Mouse (Mus musculus): ENCODE results near the gene Det1.

Gene Det1

DNA sequence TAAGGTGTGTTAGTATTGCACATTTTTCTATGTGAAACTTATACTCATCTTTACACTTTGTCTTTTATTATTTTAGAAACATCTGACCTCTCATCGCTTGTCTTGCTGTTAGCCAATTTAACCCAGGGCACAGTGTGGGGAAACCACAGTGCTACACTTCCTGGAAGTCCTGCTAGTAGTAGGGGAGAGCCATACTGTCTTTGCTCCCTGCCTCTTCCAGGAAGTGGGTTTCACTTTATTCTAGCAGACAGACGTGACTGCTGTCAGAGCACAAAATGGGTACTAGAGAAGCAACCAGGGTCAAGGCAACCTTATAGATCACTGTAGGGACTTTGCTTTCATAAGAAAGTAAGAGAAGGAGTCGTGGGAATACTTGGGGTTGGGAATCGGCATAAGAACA lies 7.0 kb upstream of the Det1 start:
- DNase-seq (ENCODE audit: low read depth, low spot score), result no peak

DNA sequence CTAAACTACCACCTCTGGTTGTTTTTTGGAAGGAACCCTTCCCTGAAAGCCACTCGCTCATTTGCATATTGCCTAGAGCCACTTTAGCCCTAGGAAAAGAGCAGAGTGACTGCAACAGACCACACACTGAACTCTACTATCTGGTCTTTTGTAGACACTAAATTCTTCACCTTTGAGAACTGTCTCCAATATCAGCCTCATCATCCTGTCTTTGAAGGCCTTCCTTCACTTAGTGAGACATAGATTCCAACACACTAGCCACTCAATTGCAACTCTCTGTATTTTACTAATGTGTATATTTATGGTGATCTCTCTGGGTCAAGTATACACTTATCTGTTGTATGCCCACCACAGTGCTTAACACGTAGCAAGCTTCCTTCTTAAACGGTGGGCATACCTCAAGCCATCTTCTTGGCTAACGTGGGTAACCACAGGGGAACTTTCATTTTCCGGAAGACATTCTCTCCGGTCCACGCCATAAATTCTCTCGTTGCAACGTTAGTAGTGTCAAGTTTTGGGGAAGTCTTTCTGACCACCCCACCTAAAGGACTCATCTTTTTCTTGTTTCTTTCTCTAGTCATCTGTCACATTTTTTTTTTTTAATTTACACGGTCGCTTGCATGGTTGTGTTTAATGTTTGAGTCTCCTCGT lies 872 bp downstream of the Det1 start:
- no peak for DNase-seq (ENCODE audit: low read depth, low spot score)

DNA sequence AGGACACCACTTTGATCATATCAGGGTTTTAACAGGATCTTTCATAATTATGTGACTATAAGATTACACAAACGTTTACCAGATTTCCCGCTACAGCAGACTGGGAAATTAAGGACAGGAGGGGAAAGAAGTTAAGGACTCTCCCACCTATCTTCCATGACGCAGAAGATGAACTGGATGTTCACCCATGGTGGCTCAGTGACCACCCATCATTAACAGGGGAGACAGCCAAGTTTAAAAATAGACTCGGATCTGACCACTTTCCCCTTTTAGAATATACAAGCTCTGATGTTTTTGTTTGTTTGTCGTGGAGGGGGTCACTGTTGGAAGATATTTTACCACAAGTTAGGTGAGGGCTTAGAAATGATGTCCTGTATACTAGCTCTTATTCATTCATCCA lies 5.5 kb downstream of the Det1 start:
- DNase-seq (ENCODE audit: low read depth, low spot score), result no peak

DNA sequence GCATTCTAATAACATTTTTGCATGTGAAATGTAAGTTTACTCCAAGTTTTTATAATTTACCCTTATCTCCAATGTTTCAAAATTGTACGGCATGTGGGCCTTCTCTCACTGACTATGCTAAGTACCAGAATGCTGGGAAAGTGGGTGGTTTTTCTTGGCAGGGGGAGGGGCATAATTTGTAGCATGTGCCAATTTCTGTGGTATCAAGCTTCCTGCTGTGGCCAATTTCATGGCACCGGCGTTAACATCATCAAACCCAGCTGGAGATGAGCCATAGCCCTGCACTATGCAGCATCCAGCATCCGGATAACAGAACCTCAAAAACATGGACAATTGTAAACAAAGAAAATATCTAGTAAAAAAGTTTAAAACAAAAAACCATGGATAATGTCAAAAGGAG lies 9.8 kb downstream of the Det1 start:
- DNase-seq (ENCODE audit: low read depth, low spot score), result no peak

DNA sequence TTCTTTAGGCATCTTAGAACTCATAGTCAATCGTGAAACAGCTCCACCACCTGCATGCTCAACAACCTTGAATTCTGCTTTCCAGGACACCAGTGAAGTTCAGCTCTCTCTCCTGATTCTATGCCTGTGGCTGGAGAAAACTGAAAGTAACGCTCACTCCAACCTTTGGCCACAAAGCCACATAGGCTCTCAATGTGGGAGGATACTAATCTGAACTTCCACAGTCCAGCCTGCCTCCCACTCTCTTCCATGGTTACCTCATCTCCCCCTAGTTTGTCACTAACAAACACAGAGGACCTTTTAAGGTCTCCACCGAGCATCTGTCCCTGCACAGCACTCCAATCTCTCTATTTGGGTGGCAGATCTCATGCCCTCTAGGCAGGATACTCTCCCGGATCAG lies 11.4 kb downstream of the Det1 start:
- DNase-seq (ENCODE audit: low read depth, low spot score), result peak; percentile 14

DNA sequence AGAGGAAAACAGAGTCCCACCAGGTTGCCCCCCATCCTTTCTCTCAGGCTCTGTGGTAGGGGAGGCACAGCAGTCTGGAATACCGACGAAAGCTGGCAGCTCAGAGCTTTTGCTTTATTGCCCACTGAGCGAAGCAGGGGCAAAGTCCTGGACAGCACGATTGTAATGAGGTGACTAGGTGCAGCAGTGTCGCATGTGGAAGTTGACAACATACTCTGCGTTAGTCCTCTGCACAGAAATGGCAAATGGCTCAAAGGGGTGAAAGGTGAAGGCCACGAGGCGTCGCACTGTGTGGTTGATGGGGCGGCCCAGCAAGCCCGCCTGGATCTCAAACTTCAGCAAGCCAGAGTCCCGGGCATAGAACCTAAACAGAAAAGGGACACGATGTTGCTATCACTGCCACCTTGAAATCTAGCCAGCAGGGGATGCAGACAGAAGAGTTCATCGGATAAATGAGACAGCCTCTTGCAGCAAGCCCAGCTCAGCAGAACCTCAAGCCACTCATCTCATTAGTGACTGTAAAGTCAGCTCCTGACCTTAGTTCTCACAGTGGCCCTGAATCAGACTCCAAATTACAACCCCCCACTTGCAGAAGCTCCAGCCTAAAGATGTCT lies 19.2 kb downstream of the Det1 start:
- no peak for DNase-seq (ENCODE audit: low read depth, low spot score)

DNA sequence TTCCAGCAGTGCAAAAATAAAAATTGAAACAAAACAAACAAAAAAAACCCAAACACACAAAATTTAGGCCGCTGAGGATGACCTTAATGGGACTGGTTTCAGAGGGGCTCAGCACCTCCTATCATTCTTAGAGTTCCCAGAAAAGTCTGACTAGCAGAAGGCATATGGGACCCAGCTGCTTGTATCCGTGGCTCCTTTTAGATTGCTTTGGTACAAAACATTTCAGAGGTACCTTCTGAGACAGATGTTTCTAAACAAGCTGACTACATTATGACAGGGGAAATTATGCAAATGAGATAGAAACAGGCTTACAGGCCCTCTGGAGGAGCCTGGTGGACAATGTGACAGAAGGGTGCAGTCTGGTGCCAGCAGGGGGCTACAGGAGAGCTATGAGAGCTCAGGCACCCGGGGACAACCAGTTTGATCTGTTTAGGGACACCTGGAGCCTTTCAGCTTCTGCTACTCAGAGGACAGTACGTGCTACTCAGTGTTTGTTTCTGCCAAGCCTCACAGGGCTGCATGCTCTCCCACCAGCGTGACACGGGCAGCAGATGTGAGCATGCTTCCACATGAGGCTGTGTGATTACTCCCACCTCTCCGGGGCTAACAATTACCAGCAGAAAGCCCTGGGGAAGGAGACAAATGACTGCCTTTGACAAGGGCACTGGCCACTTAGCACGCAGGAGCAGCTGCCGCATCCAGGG lies 20.2 kb downstream of the Det1 start:
- peak; percentile 41 for DNase-seq (ENCODE audit: low read depth, low spot score)

DNA sequence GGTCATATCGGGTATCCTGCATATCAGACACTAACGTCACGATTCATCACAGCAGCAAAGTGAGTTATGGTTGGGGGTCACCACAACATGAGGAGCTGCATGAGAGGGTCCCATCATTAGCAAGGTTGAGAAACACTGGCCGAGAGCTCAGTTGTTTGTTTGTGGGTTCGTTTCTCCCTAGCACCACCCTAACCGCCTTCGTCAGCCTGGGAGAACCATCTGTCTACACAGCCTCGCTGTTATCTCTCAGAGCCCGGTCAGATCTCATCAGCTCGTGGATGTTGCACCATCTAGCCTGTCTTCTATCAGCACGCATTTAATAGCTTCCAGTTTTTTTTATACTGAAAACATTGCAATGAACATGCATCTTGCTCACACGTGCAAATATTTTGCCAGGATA lies 28.7 kb downstream of the Det1 start:
- no peak for DNase-seq (ENCODE audit: low read depth, low spot score)

DNA sequence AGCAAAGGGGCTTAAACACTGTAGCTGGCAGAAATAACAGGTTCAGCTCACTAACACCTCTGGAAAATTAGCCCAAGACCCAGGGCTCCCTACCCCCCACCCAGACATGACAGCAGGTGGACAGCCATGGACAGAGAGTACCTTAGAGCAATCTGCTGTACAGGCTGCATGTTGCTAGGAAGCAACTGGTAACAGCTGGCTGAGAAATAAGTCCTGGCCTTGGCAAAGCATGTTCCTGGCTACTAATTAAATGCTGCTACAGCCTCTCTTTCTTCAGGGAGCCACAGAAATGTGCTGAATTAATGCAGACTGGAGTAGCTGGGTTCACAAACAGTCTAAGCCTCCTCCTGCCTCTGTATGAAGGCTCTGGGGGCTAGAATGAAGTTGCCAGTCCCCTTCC lies 32.3 kb downstream of the Det1 start:
- peak; percentile 8 for DNase-seq (ENCODE audit: low read depth, low spot score)

DNA sequence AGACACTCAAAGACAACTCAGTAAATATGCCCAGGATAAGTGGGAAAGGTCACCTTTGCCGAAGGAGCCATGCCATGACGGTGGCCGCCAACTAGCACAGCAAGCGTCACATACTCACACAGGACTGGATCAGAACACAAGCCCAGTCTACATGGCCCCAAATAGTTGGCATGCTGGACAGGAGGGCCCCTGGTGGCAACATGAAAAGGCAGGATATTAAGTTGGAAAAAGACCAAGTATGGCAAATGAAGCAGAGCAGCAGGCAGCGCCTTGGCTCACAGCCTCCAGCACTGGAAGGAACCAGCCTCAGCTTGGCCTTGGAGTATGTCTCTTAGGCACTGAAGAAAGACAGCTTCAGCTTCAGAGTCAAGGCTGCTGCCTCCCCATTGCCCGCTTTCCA lies 33.3 kb downstream of the Det1 start:
- DNase-seq (ENCODE audit: low read depth, low spot score), result peak; percentile 58

DNA sequence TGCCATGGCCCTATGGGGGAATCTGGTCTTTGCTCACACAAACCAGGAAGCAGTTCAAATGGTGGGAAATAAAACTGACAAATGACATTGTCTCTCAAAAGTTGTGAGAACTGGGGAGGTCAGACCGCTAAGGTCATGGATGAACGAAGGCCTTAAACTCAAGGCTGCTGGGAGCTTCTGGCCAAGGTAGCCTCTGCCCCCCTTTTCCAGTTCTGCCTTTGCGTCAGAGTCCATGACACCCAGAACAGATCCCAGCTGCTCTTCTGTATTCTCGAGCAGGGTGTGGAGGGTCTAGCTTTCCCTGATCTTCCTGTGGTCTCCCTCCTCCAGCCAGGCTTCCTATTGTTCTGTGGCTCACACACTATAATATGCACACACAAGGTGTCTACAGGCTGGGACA lies 39.9 kb downstream of the Det1 start:
- DNase-seq (ENCODE audit: low read depth, low spot score), result no peak

DNA sequence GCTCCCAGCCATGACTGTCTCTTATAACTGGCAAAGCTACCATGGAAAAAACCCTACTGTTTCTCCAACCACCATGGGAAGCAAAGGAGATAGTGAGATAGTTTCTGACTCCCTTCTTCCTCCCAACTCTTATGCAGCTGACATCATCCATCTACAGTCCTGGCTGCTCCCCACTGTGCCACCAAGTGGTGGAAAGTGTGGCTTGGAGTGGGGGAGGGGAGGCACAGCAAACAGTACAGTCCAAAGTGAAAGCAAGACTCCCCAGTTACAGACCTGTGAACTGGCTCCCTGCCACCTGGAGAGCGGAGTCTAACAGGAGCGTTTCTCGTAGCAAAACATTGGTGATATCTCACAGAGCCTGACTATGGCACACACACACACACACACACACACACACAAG lies 43.2 kb downstream of the Det1 start:
- no peak for DNase-seq (ENCODE audit: low read depth, low spot score)

DNA sequence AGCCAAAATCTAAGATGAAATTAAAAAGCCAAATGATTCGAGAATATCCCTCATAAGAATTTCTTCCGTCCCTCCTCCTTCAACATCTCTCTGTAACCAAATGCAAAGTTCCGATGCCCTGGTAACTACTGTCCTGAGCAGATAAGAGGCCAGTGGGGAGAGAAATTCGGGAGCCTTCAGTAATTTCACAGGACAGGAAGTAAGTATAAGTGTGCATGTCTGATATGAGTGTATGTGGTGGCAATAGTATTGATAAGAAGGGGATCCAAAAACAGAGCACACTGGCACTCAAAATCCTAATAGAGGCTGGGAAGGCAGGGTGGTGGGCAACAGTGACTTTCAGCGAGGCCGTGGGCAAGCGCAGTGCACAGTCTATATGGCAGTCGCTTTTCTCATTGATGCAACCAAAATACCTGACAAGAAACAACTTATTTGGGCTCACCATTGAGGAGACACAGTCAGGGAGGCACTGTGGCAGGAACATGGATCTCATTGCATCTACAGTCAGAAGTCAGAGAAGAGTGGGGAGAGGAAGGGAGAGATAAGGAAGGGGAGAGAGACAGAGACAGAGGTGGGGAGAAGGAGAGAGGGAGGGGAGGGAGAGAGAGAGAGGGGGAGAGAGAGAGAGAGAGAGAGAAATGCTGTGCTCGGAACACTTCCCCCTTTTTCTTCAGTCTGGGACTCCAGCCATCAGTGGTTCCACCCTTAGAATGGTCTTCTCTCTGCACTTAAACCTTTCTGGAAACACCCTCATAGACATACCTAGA lies 47.1 kb downstream of the Det1 start:
- no peak for DNase-seq (ENCODE audit: low read depth, low spot score)

DNA sequence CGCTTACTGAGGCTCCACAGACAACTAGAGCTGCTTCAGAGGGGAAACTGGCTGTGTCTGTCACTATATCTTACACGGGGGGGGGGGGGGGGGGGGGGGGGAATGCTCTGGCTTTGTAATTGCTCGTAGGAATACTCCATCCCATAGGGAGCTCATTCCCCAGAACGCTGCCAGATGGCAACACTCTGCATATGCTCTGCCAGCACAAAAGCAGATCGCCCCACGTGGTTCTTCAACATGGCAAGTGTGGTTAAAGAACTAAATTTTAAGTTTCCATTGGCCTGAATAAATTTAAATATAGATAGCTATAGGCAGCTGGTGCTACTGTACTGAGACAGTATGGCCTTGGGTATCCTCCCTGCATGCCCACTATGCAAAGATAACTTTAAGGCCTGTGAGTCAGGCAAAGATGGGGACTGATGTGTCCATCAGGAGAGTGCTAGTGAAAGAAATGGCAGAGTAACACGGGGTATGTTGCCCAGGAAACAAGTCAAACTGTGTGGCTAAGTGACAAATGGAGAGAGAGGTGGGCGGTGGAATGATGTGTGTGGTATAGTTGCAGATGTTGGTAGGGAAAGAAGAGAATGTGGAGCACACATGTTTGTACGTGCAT lies 49.1 kb downstream of the Det1 start:
- DNase-seq (ENCODE audit: low read depth, low spot score), result peak; percentile 89

DNA sequence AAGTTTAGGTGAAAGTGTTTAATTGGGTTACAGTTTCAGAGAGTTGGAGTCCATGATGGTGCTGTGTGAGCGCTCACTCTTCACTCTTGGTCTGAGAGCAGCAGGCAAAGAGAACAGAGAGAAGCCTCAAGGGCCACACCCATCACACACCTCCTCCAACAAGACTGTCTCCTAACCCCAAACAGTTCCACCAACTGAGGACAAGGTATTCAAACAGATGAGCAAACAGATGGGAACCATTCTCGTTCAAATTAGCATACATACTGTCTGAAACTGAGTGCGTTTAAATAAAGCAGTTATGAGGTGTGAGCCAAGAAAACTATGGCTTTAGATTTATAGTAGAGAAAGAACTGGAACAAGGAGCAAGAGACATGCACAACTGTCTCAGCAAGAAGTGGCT lies 50.4 kb downstream of the Det1 start:
- peak; percentile 84 for DNase-seq (ENCODE audit: low read depth, low spot score)

DNA sequence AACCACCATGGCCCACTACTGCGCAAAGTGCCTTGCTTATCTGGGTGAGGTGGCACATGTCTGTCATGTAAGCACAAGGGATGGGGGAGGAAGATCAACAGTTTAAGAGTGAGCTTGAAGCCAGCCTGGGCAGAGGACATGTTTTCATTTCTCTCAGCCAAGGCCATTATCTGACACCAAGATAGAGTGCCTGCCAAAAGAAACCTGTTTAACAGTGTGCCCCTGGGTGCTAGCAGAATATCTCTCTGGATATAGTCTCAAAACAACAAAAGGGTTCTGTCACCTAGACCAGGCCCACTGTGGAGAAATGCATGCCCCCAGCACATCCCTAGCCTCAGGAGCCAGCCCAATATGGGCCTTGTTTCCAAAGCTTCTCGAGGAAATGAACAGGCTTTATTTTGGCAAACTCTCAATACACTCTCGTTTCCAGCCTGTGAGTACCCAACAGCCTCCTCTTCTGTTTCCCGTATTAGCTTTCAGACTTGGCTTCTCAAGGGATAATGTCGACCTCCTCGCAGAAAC lies 52.4 kb downstream of the Det1 start:
- no peak for DNase-seq (ENCODE audit: low read depth, low spot score)

DNA sequence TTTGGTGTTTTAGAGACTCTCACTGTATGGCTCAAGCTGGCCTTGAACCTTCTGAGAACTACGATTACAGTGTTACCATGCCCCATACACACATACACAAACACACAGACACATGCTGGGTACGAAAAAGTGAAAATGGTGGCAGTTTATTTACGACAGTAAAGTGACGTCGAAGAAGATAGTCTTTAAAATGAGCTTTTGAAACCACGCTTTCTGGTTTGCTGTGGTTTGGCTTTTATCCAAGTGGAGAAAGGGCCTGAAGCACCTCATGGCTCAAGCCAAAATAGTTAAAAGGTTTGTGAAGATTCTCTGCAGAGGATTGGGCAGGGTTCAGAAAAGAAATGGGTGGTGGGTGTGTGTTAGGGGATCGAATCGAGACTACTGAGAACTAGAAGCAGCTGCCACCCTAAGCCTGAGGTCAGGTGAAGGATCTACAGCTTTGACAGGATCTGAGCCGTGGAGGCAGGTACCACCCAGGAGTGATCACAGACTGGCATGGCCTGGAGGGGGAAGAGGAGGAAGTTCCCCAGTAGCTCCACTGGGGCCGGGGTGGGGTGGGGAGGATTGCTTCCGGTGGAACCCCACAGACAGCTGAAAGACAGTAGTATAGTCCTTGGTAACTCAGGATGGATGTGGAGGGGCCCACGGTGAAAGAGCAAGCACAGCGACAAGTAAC lies 53.0 kb downstream of the Det1 start:
- DNase-seq (ENCODE audit: low read depth, low spot score), result no peak

DNA sequence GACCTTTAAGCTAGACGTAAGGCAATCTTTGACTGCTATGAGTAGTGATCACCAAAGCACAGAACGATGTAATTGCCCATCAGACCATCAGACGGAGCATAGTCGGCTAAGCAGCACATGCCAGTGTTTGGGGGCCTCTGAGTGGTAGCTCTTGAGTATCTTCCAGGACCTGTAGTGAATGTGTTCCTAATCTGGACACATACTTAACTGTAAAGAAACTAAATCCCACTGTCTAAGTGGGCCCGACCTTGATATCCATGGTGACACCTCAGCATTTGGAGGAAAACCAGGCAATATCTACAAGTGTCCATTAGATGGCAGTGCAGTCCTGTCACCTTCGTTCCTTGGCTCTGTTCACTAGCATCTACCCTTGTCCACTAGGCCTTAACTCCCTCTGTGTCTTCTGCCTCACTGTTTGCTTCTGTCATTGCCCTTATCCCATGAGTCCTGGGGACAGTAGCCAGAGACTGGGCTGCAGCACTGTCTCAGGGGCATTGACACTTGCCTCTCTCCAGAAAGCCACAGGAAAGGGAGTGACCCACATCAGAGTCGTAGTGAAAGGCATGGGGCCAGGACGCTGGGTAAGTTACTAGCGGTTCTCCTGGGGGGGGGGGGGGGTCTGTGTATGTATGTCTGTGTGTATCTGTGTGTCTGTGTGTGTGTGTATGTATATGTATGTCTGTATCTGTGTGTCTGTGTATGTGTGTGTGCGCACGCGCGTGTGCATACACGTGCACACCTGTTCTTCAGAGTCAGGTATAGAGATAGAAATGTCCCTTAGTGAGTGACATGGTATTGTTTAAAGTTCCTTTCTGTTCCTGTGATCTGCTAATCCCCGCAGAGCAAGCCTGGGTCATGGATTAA lies 55.5 kb downstream of the Det1 start:
- peak; percentile 84 for DNase-seq (ENCODE audit: low read depth, low spot score)

DNA sequence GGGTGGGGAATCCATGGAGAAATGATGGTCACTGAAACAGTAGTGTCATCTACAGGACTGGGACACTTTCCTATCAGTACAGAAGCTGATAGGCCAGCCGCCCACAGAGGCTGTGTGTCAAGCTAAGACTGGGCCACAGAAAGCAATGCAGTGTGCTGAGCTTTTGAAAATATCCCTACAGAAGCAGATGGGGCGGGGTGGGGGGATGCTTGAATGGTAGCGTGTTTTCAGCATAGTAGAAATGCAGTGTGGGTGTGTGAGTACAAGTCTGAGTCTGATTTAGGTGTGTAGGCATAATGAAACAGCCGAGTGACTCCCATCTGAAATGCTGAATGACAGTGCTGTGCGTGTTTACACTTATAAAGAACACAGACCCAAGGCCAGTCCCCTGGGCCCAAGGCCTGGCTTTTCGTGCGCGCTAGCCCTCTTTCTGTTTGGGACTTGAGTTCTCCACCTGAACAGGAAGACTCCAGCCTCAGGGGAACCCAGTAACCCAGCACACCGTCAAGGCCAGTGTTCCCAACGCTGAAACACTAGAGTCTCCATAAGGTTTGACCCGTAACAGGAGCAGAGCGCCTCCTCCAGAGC lies 59.2 kb downstream of the Det1 start:
- DNase-seq (ENCODE audit: low read depth, low spot score), result peak; percentile 70

DNA sequence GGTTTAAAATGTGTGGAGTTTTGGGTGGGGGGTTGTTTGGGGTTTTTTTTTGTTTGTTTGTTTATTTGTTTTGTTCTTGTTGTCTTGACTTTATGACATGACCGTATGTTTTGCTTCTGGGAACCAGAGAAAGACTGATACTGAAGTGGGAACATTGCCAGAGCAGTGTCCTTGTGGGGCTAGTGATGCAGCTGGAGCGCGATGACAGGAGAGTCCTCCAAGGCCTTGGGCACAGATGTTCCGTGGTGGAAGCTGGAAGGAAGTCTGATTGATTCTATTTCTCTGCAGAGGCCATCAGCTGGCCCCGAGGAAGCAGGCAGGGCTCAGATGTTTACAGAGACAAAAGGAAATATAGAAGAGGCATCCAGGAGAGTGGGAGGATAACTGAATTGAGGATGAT lies 61.2 kb downstream of the Det1 start:
- peak; percentile 20 for DNase-seq (ENCODE audit: low read depth, low spot score)
